Mouse (Mus musculus) bone marrow, adult 2 months (tissue): ENCODE measurements around the gene Krt73.

Source experiments
- CTCF ChIP-seq: fragments of 200-500 bp; IDR thresholded peaks from 2 replicates; pipeline ENCODE4 v1.5.1; 2011; ENCODE audit warnings: low read length, control low read depth; ENCODE audit not compliant: control insufficient read depth, insufficient read depth
- POLR2A ChIP-seq: fragments of 200-500 bp; IDR thresholded peaks from 2 replicates; pipeline ENCODE4 v1.6.1; 2011; ENCODE audit warnings: low read depth, mild to moderate bottlenecking, control low read depth, low read length, borderline replicate concordance; ENCODE audit not compliant: control insufficient read depth

- TF ChIP-seq CTCF: no peak
- TF ChIP-seq POLR2A: no peak
Measured at GRCm38 (mm10) chr15:101834784-101835328, 32.7 kb upstream of the Krt73 start.
